Mouse (Mus musculus) myocyte (in vitro differentiated cells): Measurements from ENCODE around the gene Lrrc61.

Experiments
- CEBPB ChIP-seq: IDR thresholded peaks from 2 replicates; pipeline ENCODE4 v1.6.1; 2011; ENCODE audit warnings: mild to moderate bottlenecking, moderate library complexity; ENCODE audit not compliant: poor library complexity, insufficient read depth, severe bottlenecking
- E2F4 ChIP-seq: IDR thresholded peaks from one replicate; pipeline ENCODE4 v1.6.1; 2011; ENCODE audit warnings: mild to moderate bottlenecking, control low read depth, moderate library complexity; ENCODE audit not compliant: insufficient read depth
- MAX ChIP-seq: IDR thresholded peaks from one replicate; pipeline ENCODE4 v1.6.1; 2011; ENCODE audit warnings: low read depth, mild to moderate bottlenecking, control low read depth
- MYOD1 ChIP-seq, 3 experiments: IDR thresholded peaks; one replicate each; pipeline ENCODE4 v1.6.1; 2011; ENCODE audit warnings: control low read depth in 2 of 3, low read depth in 2 of 3, mild to moderate bottlenecking in 2 of 3, moderate library complexity in 1 of 3; ENCODE audit not compliant: insufficient read length in 2 of 3, control insufficient read depth in 1 of 3
- MYOG ChIP-seq, 3 experiments: IDR thresholded peaks; one replicate each; pipeline ENCODE4 v1.6.1; 2011; ENCODE audit warnings: control low read depth in 2 of 3, low read depth in 2 of 3, mild to moderate bottlenecking in 2 of 3; ENCODE audit not compliant: insufficient read length in 2 of 3, control insufficient read depth in 1 of 3, insufficient read depth in 1 of 3
- POLR2A ChIP-seq: IDR thresholded peaks from one replicate; pipeline ENCODE4 v1.6.1; 2011; ENCODE audit warnings: low read depth, mild to moderate bottlenecking, control low read depth, moderate library complexity; ENCODE audit not compliant: insufficient read length
- POLR2AphosphoS2 ChIP-seq: IDR thresholded peaks from one replicate; pipeline ENCODE4 v1.6.1; 2011; ENCODE audit warnings: low read depth, control low read depth; ENCODE audit not compliant: insufficient read length
- REST ChIP-seq: IDR thresholded peaks from one replicate; pipeline ENCODE4 v1.6.1; 2011; ENCODE audit warnings: mild to moderate bottlenecking, control low read depth, moderate library complexity; ENCODE audit not compliant: insufficient read depth, insufficient read length
- SRF ChIP-seq: IDR thresholded peaks from one replicate; pipeline ENCODE4 v1.6.1; 2011; ENCODE audit warnings: low read depth; ENCODE audit not compliant: control insufficient read depth, insufficient read length
- TCF12 ChIP-seq: IDR thresholded peaks from one replicate; pipeline ENCODE4 v1.6.1; 2011; ENCODE audit warnings: mild to moderate bottlenecking, control low read depth; ENCODE audit not compliant: poor library complexity, insufficient read depth, severe bottlenecking
- TCF3 ChIP-seq: IDR thresholded peaks from one replicate; pipeline ENCODE4 v1.6.1; 2011; ENCODE audit warnings: low read depth, control low read depth; ENCODE audit not compliant: insufficient read length
- USF1 ChIP-seq: IDR thresholded peaks from one replicate; pipeline ENCODE4 v1.6.1; 2011; ENCODE audit warnings: low read depth, mild to moderate bottlenecking, control low read depth, moderate library complexity

DNA sequence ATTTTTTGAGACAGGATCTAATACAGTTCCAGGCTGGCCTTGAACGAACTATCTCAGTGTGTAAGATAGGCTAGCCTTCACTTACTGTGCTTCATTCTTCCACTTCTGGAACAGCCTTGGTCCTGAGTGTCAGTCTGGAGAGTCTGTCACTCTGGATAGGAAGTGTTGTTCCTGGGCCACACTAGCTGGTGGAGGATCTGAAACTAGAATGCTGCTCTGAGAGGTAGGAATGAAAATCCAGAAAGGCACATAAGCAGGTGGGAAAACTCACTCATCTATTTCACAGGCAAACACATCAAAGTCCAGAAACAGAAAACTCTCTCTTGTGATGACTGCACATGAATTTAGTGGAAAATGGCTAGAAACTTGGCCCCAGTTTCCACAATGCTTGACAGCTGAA is 46.0 kb downstream of the Lrrc61 start:
- TF ChIP-seq E2F4 (no peak), MAX (no peak), TCF12 (no peak), USF1 (no peak), SRF (no peak), POLR2A (no peak), TCF3 (no peak), POLR2AphosphoS2 (no peak), MYOG (IDR thresholded peaks at IDR 0.05; ENCODE audit: control insufficient read depth in 1 of 3, insufficient read depth in 1 of 3, insufficient read length in 2 of 3, low read depth in 2 of 3) (no peak), MYOD1 (IDR thresholded peaks at IDR 0.05; ENCODE audit: control insufficient read depth in 1 of 3, insufficient read length in 2 of 3, low read depth in 2 of 3) (no peak), REST (no peak), CEBPB (no peak)
